Mouse (Mus musculus) cerebellum, adult 2 months (tissue): ENCODE results near the gene Dido1.

Experiments
- CTCF ChIP-seq: fragments of 200-500 bp; IDR thresholded peaks from 2 replicates; pipeline ENCODE4 v1.5.1; 2011; ENCODE audit warnings: low read depth, mild to moderate bottlenecking, control low read depth, low read length, moderate library complexity, borderline replicate concordance; ENCODE audit not compliant: insufficient read depth
- POLR2A ChIP-seq: fragments of 200-500 bp; IDR thresholded peaks from 2 replicates; pipeline ENCODE4 v1.6.1; 2011; ENCODE audit warnings: low read length, control low read depth, borderline replicate concordance; ENCODE audit not compliant: insufficient read depth

GRCm38 (mm10) chr2:180742820-180743219 lies 33.0 kb upstream of the Dido1 start:
- TF ChIP-seq POLR2A (no peak), CTCF (no peak)
